Mouse (Mus musculus) testis, adult 2 months (tissue): ENCODE results near the gene Kdm1a.

Experiments used
- CTCF ChIP-seq: fragments of 200-500 bp; IDR thresholded peaks from 2 replicates; pipeline ENCODE4 v1.5.1; 2012; ENCODE audit warnings: low read depth, mild to moderate bottlenecking, inconsistent platforms, low read length, moderate library complexity; ENCODE audit not compliant: control insufficient read depth, insufficient read depth, insufficient replicate concordance
- POLR2A ChIP-seq: fragments of 200-500 bp; IDR thresholded peaks from 2 replicates; pipeline ENCODE4 v1.6.1; 2012; ENCODE audit warnings: low read depth, mild to moderate bottlenecking, inconsistent platforms, low read length, moderate library complexity; ENCODE audit not compliant: control insufficient read depth

GRCm38 (mm10) chr4:136562755-136563154, 39.8 kb downstream of the Kdm1a start:
- TF ChIP-seq POLR2A, result no peak
- no peak for TF ChIP-seq CTCF
